Mouse (Mus musculus) granulocyte monocyte progenitor cell, adult 5-6 weeks (primary cell): Measurements from ENCODE around the gene 9930111J21Rik2. TPM values are rescaled to one million over a fixed set of nuclear protein-coding genes. Genes with fewer than 3 reads are reported as not detected.
"Not testable (repeated sequence)": the region's sequence is repeated elsewhere in the genome, so short reads cannot be mapped to it uniquely, and the experiment has no call there.

Experiments used
- ATAC-seq: replicated peaks from 2 replicates; pipeline ENCODE4 v1.8.0; 2016; ENCODE audit warnings: mild to moderate bottlenecking, moderate TSS enrichment, inconsistent platforms; ENCODE audit not compliant: poor library complexity, severe bottlenecking
- total RNA-seq, 2 experiments: library from RNA; stranded (forward) in 1 of 2; stranded (reverse) in 1 of 2; fragments of 200-712, 200-1000 nt in 1 of 2; fragments of >200 nt in 1 of 2; fragmentation: Nextera tagmentation in 1 of 2; gene quantifications; 2 replicates each; pipeline ENCODE4 v1.2.3; 2014 to 2017

9930111J21Rik2 gene
- total RNA-seq, 2 experiments from 2014 or later, result 29.3 to 40.1 TPM

- ATAC-seq, result peak; percentile 82
These were observed 71.8 kb downstream of the 9930111J21Rik2 start, which contains the start of gene 9930111J21Rik1 for GRCm38 (mm10) chr11:48979251-48979650. TSS of gene 9930111J21Rik1 (minus strand) at chr11:48979398.

DNA sequence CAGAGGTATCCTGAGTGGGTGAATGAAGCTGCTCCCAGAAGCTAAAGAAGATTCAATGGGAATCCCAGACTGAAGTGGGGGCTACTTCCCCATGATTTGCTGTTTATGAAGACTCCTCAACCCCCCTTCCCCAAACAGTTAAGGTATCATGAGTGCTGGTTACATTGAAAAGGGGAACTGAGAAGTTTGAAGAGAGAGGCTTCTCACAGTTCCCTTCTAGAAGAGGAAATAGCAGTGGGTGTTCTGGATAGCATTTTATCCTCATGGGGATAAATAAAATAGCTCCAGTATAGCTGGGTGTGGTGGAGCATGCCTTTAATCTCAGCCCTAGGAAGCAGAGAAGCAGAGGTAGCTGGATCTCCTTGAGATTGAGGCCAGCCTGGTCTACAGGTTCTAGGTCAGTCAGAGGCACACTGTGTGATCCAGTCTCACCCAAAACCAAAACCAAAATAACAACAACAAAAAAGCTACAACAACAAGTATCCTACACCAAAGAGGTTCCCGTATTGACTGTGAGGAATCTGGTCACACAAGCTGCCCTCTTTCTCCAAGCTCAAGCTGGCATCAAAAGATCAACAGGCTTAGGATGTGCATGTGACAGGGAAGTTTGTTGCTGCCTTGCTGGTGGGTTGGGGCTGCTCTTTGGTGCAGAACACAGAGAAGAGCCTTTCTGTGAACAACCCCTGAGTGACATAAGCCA, 72.7 kb downstream of the 9930111J21Rik2 start, which contains the start of gene Olfr56:
Gene Olfr56 (plus strand): TSS at position 650 of the 700 bp plus-strand sequence.
- peak; percentile 76 for ATAC-seq

DNA sequence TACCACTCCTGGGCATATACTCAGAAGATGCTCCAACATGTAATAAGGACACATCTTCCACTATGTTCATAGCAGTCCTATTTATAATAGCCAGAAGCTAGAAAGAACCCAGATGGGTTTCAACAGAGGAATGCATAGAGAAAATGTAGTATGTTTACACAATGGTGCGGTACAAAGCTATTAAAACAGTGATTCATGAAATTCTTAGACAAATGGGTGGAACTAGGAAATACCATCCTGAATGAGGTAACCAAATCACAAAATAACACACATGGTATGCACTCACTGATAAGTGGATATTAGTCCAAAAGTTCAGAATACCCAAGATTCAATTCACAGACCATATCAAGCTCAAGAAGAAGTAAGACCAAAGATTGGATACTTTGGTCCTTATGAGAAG, 76.4 kb downstream of the 9930111J21Rik2 start:
- not testable (repeated sequence) for ATAC-seq

Other genes starting within 250 kb of the 9930111J21Rik2 start
- gene Trim41, start 233.9 kb downstream of the 9930111J21Rik2 start, total RNA-seq (2014; fragmentation: Nextera tagmentation), result 17.1 and 24.2 TPM in 2 replicates
- 39.4 and 50.8 TPM in 2 replicates for gene Trim41, start 233.9 kb downstream of the 9930111J21Rik2 start, total RNA-seq (2017)
- not detected in 2 replicates for gene Trim7, start 225.1 kb downstream of the 9930111J21Rik2 start, total RNA-seq (2014; fragmentation: Nextera tagmentation)
- gene Trim7, start 225.1 kb downstream of the 9930111J21Rik2 start, total RNA-seq (2017), result 0.30 and 0.41 TPM in 2 replicates
- gene Gm12184, start 224.6 kb downstream of the 9930111J21Rik2 start, total RNA-seq (2014; fragmentation: Nextera tagmentation), result 2.9 and 10.5 TPM in 2 replicates
- gene Gm12184, start 224.6 kb downstream of the 9930111J21Rik2 start, total RNA-seq (2017), result 14.2 and 35.9 TPM in 2 replicates
- 27.7 and 45.0 TPM in 2 replicates for gene Irgm1, start 179.6 kb downstream of the 9930111J21Rik2 start, total RNA-seq (2014; fragmentation: Nextera tagmentation)
- 22.1 and 23.6 TPM in 2 replicates for gene Irgm1, start 179.6 kb downstream of the 9930111J21Rik2 start, total RNA-seq (2017)
- 0.58 and 1.2 TPM in 2 replicates for gene Gm5431, start 149.0 kb downstream of the 9930111J21Rik2 start, total RNA-seq (2014; fragmentation: Nextera tagmentation)
- 0.22 and 1.3 TPM in 2 replicates for gene Gm5431, start 149.0 kb downstream of the 9930111J21Rik2 start, total RNA-seq (2017)
- gene Psme2b, start 105.1 kb downstream of the 9930111J21Rik2 start, total RNA-seq (2014; fragmentation: Nextera tagmentation), result 14.0 and 21.4 TPM in 2 replicates
- gene Psme2b, start 105.1 kb downstream of the 9930111J21Rik2 start, total RNA-seq (2017), result 10.3 and 18.7 TPM in 2 replicates
- gene Olfr56, start 72.4 kb downstream of the 9930111J21Rik2 start, total RNA-seq (2014; fragmentation: Nextera tagmentation), result 1.7 TPM in 1 of 2 replicates, not detected in the other
- gene Olfr56, start 72.4 kb downstream of the 9930111J21Rik2 start, total RNA-seq (2017), result 2.1 and 2.5 TPM in 2 replicates
- 13.1 and 13.3 TPM in 2 replicates for gene 9930111J21Rik1, start 71.8 kb downstream of the 9930111J21Rik2 start, total RNA-seq (2014; fragmentation: Nextera tagmentation)
- 7.3 and 17.1 TPM in 2 replicates for gene 9930111J21Rik1, start 71.8 kb downstream of the 9930111J21Rik2 start, total RNA-seq (2017)
- not detected in 2 replicates for gene Gm12185, start 59.0 kb downstream of the 9930111J21Rik2 start, total RNA-seq (2014; fragmentation: Nextera tagmentation)
- 0.43 TPM in 1 of 2 replicates, not detected in the other for gene Gm12185, start 59.0 kb downstream of the 9930111J21Rik2 start, total RNA-seq (2017)
- 2.3 TPM in 1 of 2 replicates, not detected in the other for gene Tgtp1, start 57.1 kb downstream of the 9930111J21Rik2 start, total RNA-seq (2014; fragmentation: Nextera tagmentation)
- 2.2 and 7.1 TPM in 2 replicates for gene Tgtp1, start 57.1 kb downstream of the 9930111J21Rik2 start, total RNA-seq (2017)
- 6.8 and 8.9 TPM in 2 replicates for gene Tgtp2, start 13.0 kb upstream of the 9930111J21Rik2 start, total RNA-seq (2014; fragmentation: Nextera tagmentation)
- gene Tgtp2, start 13.0 kb upstream of the 9930111J21Rik2 start, total RNA-seq (2017), result 27.9 and 40.5 TPM in 2 replicates
- gene Ifi47, start 25.3 kb upstream of the 9930111J21Rik2 start, total RNA-seq (2014; fragmentation: Nextera tagmentation), result 84.9 and 101 TPM in 2 replicates
- gene Ifi47, start 25.3 kb upstream of the 9930111J21Rik2 start, total RNA-seq (2017), result 45.8 and 73.5 TPM in 2 replicates
- not detected in 2 replicates for gene Olfr1396, start 63.6 kb upstream of the 9930111J21Rik2 start, total RNA-seq (2014; fragmentation: Nextera tagmentation)
- not detected in 2 replicates for gene Olfr1396, start 63.6 kb upstream of the 9930111J21Rik2 start, total RNA-seq (2017)
- gene Olfr1395, start 91.0 kb upstream of the 9930111J21Rik2 start, total RNA-seq (2014; fragmentation: Nextera tagmentation), result not detected in 2 replicates
- not detected in 2 replicates for gene Olfr1395, start 91.0 kb upstream of the 9930111J21Rik2 start, total RNA-seq (2017)
- gene Olfr1394, start 103.1 kb upstream of the 9930111J21Rik2 start, total RNA-seq (2014; fragmentation: Nextera tagmentation), result not detected in 2 replicates
- not detected in 2 replicates for gene Olfr1394, start 103.1 kb upstream of the 9930111J21Rik2 start, total RNA-seq (2017)
- 3.8 and 4.1 TPM in 2 replicates for gene Btnl9, start 135.9 kb upstream of the 9930111J21Rik2 start, total RNA-seq (2014; fragmentation: Nextera tagmentation)
- gene Btnl9, start 135.9 kb upstream of the 9930111J21Rik2 start, total RNA-seq (2017), result 5.3 and 7.6 TPM in 2 replicates
- 46.4 and 46.5 TPM in 2 replicates for gene Zfp62, start 152.1 kb upstream of the 9930111J21Rik2 start, total RNA-seq (2014; fragmentation: Nextera tagmentation)
- gene Zfp62, start 152.1 kb upstream of the 9930111J21Rik2 start, total RNA-seq (2017), result 62.2 and 88.5 TPM in 2 replicates
- 44.1 and 74.5 TPM in 2 replicates for gene Mgat1, start 192.9 kb upstream of the 9930111J21Rik2 start, total RNA-seq (2014; fragmentation: Nextera tagmentation)
- gene Mgat1, start 192.9 kb upstream of the 9930111J21Rik2 start, total RNA-seq (2017), result 51.6 and 59.4 TPM in 2 replicates
- gene Olfr1393, start 227.1 kb upstream of the 9930111J21Rik2 start, total RNA-seq (2014; fragmentation: Nextera tagmentation), result not detected in 2 replicates
- gene Olfr1393, start 227.1 kb upstream of the 9930111J21Rik2 start, total RNA-seq (2017), result not detected in 2 replicates
- gene Olfr1392, start 234.0 kb upstream of the 9930111J21Rik2 start, total RNA-seq (2014; fragmentation: Nextera tagmentation), result not detected in 2 replicates
- not detected in 2 replicates for gene Olfr1392, start 234.0 kb upstream of the 9930111J21Rik2 start, total RNA-seq (2017)